Mouse (Mus musculus) liver, embryonic 14.5 days (tissue): Measurements from ENCODE around the gene Megf11.

Experiments used
- CTCF ChIP-seq: IDR thresholded peaks from 2 replicates; pipeline ENCODE4 v1.5.1; 2016; ENCODE audit warnings: antibody characterized with exemption, low read depth, control low read depth
- EP300 ChIP-seq: IDR thresholded peaks from 2 replicates; pipeline ENCODE4 v1.6.1; 2016; ENCODE audit warnings: antibody characterized with exemption, low read depth

DNA sequence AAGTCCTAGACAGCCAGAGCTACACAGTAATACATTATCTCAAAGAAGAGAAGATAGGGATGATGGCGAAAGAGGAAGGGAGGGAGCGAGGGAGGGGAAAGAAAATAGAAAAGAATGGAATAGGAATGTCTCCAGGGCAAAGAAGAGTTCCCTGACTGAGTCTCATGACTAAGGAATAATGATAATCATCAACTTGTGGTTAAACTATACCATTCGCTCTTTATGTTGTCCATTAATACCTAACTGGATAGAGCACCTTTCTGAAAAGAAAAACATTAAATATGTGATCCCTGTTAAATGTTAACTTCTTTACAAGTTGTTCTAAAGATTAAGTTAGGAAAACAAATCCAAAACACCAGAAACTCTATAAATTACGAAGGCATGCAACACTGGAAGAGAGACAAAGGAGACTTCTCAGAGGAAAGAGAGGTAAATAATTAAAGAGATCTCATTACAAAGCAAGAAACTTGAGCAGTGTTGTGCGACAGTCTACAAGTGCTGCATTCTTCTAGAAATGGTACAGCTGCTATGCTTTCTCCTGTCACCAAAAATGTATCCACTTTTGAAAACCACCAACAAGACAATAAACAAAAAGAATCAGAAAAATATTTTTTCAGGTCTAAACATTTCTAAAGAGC is 334.2 kb downstream of the Megf11 start:
- TF ChIP-seq CTCF (no peak), EP300 (no peak)
